Mouse (Mus musculus) liver, adult 2 months (tissue): ENCODE data around the gene 1700008O03Rik.

ENCODE experiments used
- CTCF ChIP-seq: fragments of 200-500 bp; IDR thresholded peaks from 2 replicates; pipeline ENCODE4 v1.5.1; 2011; ENCODE audit warnings: low read depth, low read length, control low read depth
- POLR2A ChIP-seq: fragments of 200-500 bp; IDR thresholded peaks from 2 replicates; pipeline ENCODE4 v1.6.1; 2011; ENCODE audit warnings: low read length, control low read depth; ENCODE audit not compliant: insufficient read depth; ENCODE audit errors: extremely low read depth

DNA sequence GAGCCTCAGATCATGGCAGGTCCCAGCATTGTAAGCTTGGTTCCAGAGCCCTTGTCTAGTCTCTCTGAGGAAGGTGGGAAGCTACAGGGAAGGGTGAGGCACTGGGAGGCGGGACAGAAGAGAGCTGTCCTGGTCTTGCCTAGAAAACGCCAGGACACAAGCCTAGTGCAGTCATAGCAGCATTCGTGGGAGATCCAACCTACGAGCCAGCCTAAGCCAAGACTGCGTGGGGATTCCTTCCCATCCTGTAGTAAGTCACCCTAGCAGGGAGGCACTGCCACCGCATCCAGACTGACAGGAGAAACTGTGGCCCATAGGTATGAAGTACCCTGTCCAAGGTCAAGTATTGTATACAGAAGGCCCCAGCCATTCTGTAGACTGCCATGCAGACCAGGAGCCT is 46.9 kb upstream of the 1700008O03Rik start:
- TF ChIP-seq CTCF (no peak), POLR2A (no peak)
